Mouse (Mus musculus) forebrain, embryonic 13.5 days (tissue): ENCODE results near the gene Cwc22. TPM values are rescaled to one million over a fixed set of nuclear protein-coding genes. Genes with fewer than 3 reads are reported as not detected.

ENCODE experiments used
- ATAC-seq: fragments of 200-750 bp; cut with Nextera tagmentation; 2 replicates; pipeline ENCODE4 v1.8.0; 2017
- H3K27ac ChIP-seq: fragments of 300-500 bp; sonication (generic); 2 replicates; pipeline ENCODE4 v1.5.1; 2015; ENCODE audit warnings: inconsistent platforms, mild to moderate bottlenecking, moderate library complexity
- H3K27me3 ChIP-seq: fragments of 300-500 bp; sonication (generic); 2 replicates; pipeline ENCODE4 v1.6.1; 2015; ENCODE audit warnings: mild to moderate bottlenecking, inconsistent platforms
- H3K36me3 ChIP-seq: fragments of 300-500 bp; sonication (generic); 2 replicates; pipeline ENCODE4 v1.6.1; 2015; ENCODE audit warnings: mild to moderate bottlenecking, inconsistent platforms; ENCODE audit not compliant: poor library complexity, severe bottlenecking
- H3K4me1 ChIP-seq: fragments of 300-500 bp; sonication (generic); 2 replicates; pipeline ENCODE4 v1.6.1; 2015; ENCODE audit warnings: inconsistent platforms
- H3K4me2 ChIP-seq: fragments of 300-500 bp; sonication (generic); 2 replicates; pipeline ENCODE4 v1.6.1; 2015; ENCODE audit warnings: inconsistent platforms, mild to moderate bottlenecking, moderate library complexity
- H3K4me3 ChIP-seq: fragments of 300-500 bp; sonication (generic); 2 replicates; pipeline ENCODE4 v1.5.1; 2015; ENCODE audit warnings: mild to moderate bottlenecking, inconsistent platforms
- H3K9ac ChIP-seq: fragments of 300-500 bp; sonication (generic); 2 replicates; pipeline ENCODE4 v1.6.1; 2015; ENCODE audit warnings: mild to moderate bottlenecking, inconsistent platforms
- H3K9me3 ChIP-seq: fragments of 300-500 bp; sonication (generic); replicated peaks from 2 replicates; pipeline ENCODE4 v1.6.1; 2016; ENCODE audit warnings: inconsistent platforms
- WGBS: fragments of 180-500 bp; shearing (Covaris S2); methylation state at CpG from one replicate; pipeline ENCODE4 v1.1.7; 2015; 5-methylcytosine and 5-hydroxymethylcytosine counted together
- polyA plus RNA-seq: library from polyadenylated mRNA; unstranded; fragments of >200 nt; fragmentation: Nextera tagmentation; extraction: Ambion mirVana; gene quantifications from 2 replicates; pipeline ENCODE4 v1.2.1, GENCODE M21; 2015

Cwc22 gene
- polyA plus RNA-seq, 1 experiment from 2014 or later: 30.2 TPM

DNA sequence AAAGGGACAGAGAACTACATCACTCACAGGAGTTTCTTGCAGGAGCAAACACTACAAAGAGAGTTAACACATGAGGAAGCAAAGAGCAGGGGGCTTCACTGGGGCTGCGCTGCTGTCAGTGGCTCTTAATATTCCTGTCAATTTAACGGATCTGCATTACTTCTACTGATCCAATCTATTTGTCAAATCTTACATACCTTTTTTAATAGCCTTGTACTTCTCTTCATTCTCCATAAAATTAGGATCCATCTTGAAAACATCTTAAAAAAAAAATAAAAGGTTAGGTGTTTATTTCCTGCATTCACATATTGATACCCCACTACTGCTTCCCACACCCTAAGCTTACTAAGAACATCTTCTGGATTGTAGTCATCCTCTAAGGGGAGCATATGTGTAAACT is 25.6 kb downstream of the Cwc22 start:
- WGBS: 93% methylated on average over 2 of the region's 2 CpGs
- no peak for ATAC-seq
- H3K4me3 ChIP-seq: no peak overlapping the region
- H3K27me3 ChIP-seq: no peaks in the 10 kb centered on the region
- peaks cover 60% of the 10 kb centered on the region for H3K36me3 ChIP-seq
- no peaks in the 10 kb centered on the region for H3K9me3 ChIP-seq
- H3K4me2 ChIP-seq: no peak overlapping the region
- no peak overlapping the region for H3K27ac ChIP-seq
- H3K9ac ChIP-seq: no peak overlapping the region
- H3K4me1 ChIP-seq: no peaks in the 10 kb centered on the region

DNA sequence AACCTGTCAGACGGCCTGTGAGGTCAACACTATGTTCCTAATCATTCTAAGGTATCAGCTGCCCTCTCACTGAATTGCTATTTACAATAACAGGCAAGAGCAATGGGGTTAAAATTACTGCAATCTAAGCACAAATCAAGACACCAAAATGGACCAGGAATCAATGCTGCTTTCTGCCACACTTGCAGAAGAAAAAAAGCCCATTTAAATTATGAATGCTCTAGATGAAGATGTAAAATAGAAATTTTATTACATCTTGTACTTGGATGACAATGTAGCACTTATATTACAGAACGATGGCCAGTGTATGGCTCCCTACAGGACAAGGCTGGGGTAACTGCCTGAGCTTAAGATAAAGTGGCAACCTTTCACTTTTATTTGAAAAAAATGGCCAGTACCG is 27.7 kb downstream of the Cwc22 start:
- Histone ChIP-seq H3K4me2 (no peak overlapping the region), H3K27ac (no peak overlapping the region), H3K4me3 (no peak overlapping the region), H3K36me3 (peaks cover 66% of the 10 kb centered on the region), H3K9me3 (no peaks in the 10 kb centered on the region), H3K9ac (no peak overlapping the region), H3K4me1 (no peaks in the 10 kb centered on the region), H3K27me3 (no peaks in the 10 kb centered on the region)
- WGBS: 84% methylated on average over 3 of the region's 3 CpGs
- ATAC-seq: no peak

DNA sequence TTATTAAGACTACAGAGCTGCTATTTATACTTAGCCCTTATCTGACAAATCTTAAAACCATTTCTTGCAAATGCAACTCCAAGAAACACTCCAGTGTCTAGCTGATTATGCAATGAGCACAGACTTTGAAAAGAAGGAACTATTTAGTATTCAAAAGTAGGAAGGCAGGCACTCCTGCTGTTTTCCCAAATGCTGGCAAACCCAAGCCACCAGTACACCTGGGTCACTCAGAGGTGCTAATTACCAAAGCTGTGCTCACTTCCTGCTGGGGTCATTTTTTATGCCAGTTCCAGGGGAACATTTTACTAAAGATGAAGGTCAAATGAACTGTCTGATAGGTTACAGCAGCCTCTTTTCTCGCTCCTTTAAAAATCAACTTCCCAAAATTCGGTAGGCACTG is 28.2 kb downstream of the Cwc22 start:
- Histone ChIP-seq H3K27ac (no peak overlapping the region), H3K4me2 (no peak overlapping the region), H3K9ac (no peak overlapping the region), H3K4me1 (no peaks in the 10 kb centered on the region), H3K27me3 (no peaks in the 10 kb centered on the region), H3K36me3 (peaks cover 65% of the 10 kb centered on the region), H3K9me3 (no peaks in the 10 kb centered on the region), H3K4me3 (no peak overlapping the region)
- ATAC-seq: no peak
- 92% methylated on average over 2 of the region's 2 CpGs for WGBS

DNA sequence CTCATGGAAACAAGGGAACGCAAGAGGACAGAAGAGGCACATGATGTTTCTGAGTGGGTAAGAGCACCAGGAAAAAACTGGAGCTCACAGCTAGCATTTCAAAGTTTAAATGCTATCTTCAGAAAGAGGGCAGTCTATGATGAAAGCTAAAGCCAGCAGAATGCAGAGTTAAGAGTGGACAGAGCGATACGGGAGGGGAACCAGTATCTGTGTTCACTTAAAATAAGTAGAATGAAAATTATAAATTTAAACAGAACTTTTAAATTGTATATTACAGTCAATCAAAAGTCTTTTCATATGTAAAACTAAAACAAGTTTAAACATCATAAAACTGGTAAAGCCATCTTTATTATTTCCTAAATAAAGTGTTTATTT is 28.8 kb downstream of the Cwc22 start:
- WGBS: over 99% methylated on average over 3 of the region's 3 CpGs
- Histone ChIP-seq H3K4me2 (no peak overlapping the region), H3K9ac (no peak overlapping the region), H3K9me3 (no peaks in the 10 kb centered on the region), H3K4me3 (no peak overlapping the region), H3K4me1 (no peaks in the 10 kb centered on the region), H3K27ac (no peak overlapping the region), H3K27me3 (no peaks in the 10 kb centered on the region), H3K36me3 (peaks cover 69% of the 10 kb centered on the region)
- ATAC-seq: no peak

DNA sequence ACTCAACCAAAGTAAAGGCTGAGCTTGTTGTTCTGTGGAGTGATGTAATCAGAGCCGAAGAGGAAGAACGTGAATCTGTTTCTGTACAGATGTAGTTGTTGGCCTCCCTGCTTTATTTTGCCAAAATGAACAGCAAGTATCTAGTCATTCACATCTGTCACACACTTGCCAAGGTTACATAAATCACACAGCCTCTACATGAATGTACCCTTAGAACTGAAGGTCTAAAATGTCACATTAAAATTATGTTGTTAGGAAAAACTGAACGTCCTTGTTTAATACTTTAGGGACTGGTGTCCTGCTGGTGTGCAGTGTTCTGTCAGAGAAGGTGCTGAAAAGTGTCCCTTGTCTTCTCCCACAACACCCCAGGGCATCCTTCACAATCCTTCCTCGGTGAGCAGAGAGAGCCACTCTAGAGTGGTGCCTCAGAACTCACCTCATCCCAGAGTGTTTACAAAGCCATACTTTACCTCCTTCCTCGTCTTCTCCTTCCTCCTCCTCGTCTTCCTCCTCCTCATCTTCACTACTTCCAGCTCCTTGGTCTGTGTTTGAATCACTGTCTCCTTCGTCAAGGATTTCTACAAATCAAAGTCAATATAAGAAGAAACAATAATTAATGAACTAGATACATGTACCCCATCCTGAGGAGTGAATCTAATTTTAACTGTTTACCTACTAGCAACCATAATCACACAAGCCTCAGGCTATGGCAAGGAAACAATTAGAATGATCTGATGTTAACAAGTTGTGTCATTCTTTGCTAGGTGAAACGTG is 29.4 kb downstream of the Cwc22 start:
- 93% methylated on average over 8 of the region's 8 CpGs for WGBS
- H3K9ac ChIP-seq: no peak overlapping the region
- ATAC-seq: no peak
- H3K4me3 ChIP-seq: no peak overlapping the region
- no peak overlapping the region for H3K4me2 ChIP-seq
- peaks cover 70% of the 10 kb centered on the region for H3K36me3 ChIP-seq
- no peaks in the 10 kb centered on the region for H3K4me1 ChIP-seq
- no peaks in the 10 kb centered on the region for H3K27me3 ChIP-seq
- H3K9me3 ChIP-seq: no peaks in the 10 kb centered on the region
- H3K27ac ChIP-seq: no peak overlapping the region

DNA sequence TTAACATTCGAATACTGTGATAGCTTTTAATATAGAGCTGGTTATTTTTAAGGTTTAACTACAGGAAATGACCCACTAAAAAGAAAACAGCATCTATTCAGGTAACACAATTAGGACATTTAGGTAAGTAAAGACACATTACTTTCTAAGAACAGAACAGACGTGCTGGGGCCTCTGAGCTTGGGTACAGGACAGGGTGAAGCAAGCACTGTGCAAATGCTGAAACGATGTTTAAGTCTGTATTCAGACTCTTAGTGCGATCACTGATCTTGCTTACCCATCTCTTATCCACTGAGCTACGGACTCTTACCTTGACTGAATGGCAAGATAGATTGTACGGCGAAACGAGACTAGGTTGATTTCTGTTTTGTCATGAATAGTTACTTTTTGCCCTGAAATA is 31.0 kb downstream of the Cwc22 start:
- 96% methylated on average over 8 of the region's 8 CpGs for WGBS
- no peak overlapping the region for H3K4me3 ChIP-seq
- H3K9me3 ChIP-seq: no peaks in the 10 kb centered on the region
- no peak for ATAC-seq
- H3K27me3 ChIP-seq: no peaks in the 10 kb centered on the region
- H3K27ac ChIP-seq: no peak overlapping the region
- peaks cover 68% of the 10 kb centered on the region for H3K36me3 ChIP-seq
- H3K9ac ChIP-seq: no peak overlapping the region
- H3K4me2 ChIP-seq: no peak overlapping the region
- no peaks in the 10 kb centered on the region for H3K4me1 ChIP-seq

DNA sequence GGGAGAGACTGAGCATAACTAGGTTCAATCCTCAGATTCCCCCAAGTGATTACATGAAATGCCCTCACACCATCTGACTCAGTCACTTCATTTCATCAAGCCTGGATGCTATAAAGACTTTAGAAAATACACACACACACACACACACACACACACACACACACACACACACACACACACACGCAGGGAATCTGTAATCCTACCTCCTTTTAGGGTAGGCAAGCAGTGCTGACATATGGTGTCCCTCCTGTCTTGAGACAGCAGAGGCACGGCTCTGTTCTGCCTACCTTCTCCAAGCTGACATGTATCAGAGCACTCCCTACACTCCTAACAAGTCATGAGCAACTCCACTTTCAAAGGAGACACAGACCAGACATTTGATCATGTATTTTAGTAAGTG is 32.5 kb downstream of the Cwc22 start:
- Histone ChIP-seq H3K4me3 (no peak overlapping the region), H3K27me3 (no peaks in the 10 kb centered on the region), H3K9me3 (no peaks in the 10 kb centered on the region), H3K27ac (no peak overlapping the region), H3K4me1 (no peaks in the 10 kb centered on the region), H3K4me2 (no peak overlapping the region), H3K36me3 (peaks cover 65% of the 10 kb centered on the region), H3K9ac (no peak overlapping the region)
- 90% methylated on average over 2 of the region's 2 CpGs for WGBS
- no peak for ATAC-seq

DNA sequence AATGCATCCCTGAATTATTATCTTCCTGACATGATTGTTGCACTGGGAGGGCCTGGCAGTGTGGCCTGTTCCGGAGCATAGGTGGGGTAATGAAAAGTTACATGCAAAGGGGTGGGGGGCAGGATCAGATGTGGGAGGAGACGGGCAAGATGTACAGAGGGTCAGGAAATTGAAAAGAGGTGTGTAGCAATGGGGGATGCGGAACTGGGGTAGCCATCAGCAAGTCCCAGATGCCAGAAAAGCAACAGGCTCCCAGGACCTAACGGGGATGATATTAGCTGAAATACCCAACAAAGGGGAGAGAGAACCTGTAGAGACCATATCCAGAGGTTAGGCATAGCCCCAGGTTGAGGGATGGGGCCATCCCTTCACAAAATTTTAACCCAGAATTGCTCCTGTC is 34.0 kb downstream of the Cwc22 start:
- no peak overlapping the region for H3K9ac ChIP-seq
- H3K27me3 ChIP-seq: no peaks in the 10 kb centered on the region
- ATAC-seq: no peak
- no peak overlapping the region for H3K27ac ChIP-seq
- H3K36me3 ChIP-seq: peaks cover 56% of the 10 kb centered on the region
- H3K4me1 ChIP-seq: no peaks in the 10 kb centered on the region
- no peak overlapping the region for H3K4me3 ChIP-seq
- 88% methylated on average over 4 of the region's 4 CpGs for WGBS
- H3K4me2 ChIP-seq: no peak overlapping the region
- no peaks in the 10 kb centered on the region for H3K9me3 ChIP-seq

DNA sequence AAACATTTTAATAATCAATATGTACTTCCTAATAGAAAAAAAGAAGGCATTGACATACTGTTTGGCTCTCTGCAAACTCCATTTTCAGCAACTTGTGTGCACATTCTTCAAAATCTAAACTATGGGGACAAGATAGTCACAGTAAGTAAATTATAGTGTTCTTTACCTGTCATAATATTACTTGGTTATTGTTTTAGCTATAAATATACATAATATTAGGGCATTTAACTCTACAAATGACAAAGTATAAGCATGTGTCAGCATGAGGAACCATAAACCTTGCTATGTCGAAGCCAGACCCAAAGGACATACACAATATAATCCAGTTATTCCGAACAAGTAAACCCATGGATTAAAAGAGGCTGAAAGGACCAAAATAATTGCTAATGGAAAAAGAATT is 34.7 kb downstream of the Cwc22 start:
- Histone ChIP-seq H3K27me3 (no peaks in the 10 kb centered on the region), H3K27ac (no peak overlapping the region), H3K9ac (no peak overlapping the region), H3K4me1 (no peaks in the 10 kb centered on the region), H3K4me2 (no peak overlapping the region), H3K4me3 (no peak overlapping the region), H3K36me3 (peaks cover 54% of the 10 kb centered on the region), H3K9me3 (no peaks in the 10 kb centered on the region)
- WGBS: 87% methylated on average over 2 of the region's 2 CpGs
- no peak for ATAC-seq

DNA sequence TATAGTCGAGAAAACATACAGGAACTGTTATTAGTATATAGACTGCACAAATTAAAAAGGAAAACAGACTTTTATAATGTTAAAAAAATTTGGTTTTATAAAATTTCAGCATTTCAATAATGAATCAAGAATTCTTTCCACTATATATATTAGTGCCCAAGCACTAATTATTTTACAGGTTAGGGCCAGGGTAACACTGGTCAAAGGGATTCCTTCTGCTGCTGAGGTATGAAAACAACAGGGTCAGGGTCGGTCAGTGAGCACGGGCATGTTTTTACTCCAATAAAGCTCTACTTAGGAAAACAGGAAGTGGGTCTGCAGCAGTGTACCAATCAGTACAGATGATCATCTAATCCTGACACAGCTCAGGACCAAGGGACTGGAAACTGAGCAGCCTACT is 36.0 kb downstream of the Cwc22 start:
- H3K9me3 ChIP-seq: no peaks in the 10 kb centered on the region
- H3K9ac ChIP-seq: no peak overlapping the region
- H3K36me3 ChIP-seq: peaks cover 60% of the 10 kb centered on the region
- H3K4me3 ChIP-seq: no peak overlapping the region
- 87% methylated on average over 3 of the region's 3 CpGs for WGBS
- no peaks in the 10 kb centered on the region for H3K4me1 ChIP-seq
- H3K27me3 ChIP-seq: no peaks in the 10 kb centered on the region
- no peak overlapping the region for H3K27ac ChIP-seq
- no peak overlapping the region for H3K4me2 ChIP-seq
- ATAC-seq: no peak

DNA sequence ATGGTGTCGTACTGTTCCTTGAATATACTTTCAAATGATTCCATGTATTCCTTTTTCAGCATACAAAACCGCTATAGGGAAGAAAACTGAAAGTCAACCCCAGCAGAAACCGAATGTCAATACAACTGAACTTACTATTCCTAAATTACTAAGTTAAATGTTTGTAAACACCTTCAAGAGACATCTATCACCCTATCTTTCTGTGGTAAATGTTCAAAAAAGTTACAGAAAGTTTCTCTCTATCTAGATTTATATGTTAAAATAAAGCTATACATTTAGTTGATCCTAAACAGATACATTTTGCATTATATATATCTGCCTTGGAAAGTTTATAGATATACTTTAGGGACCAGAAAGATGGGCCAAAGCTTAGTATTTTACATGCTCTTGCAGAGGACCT is 39.0 kb downstream of the Cwc22 start:
- H3K4me2 ChIP-seq: no peak overlapping the region
- WGBS: 94% methylated on average over 3 of the region's 3 CpGs
- H3K9me3 ChIP-seq: no peaks in the 10 kb centered on the region
- no peaks in the 10 kb centered on the region for H3K4me1 ChIP-seq
- no peak overlapping the region for H3K27ac ChIP-seq
- no peak overlapping the region for H3K9ac ChIP-seq
- no peak for ATAC-seq
- no peak overlapping the region for H3K4me3 ChIP-seq
- H3K27me3 ChIP-seq: no peaks in the 10 kb centered on the region
- peaks cover 61% of the 10 kb centered on the region for H3K36me3 ChIP-seq

DNA sequence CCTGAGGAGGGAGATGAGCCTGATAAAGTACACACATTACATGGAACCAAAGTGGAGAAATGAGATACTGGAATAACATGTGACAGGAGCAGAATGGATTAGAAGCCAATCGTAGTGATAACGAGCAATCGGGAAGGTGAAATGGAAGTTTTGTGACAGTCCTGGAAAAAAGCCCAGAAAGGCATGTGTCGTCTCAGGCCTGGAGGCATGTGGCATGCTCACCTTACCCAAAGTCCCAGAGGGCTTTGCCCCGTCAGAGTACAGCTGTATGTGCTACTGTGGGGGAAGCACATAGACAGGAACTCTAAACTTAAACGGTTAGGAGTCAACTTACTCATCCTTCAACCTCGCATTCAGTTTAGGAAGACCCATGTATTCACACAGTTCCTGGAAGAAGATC is 41.2 kb downstream of the Cwc22 start:
- ATAC-seq: no peak
- Histone ChIP-seq H3K4me2 (no peak overlapping the region), H3K36me3 (peaks cover 54% of the 10 kb centered on the region), H3K4me1 (no peaks in the 10 kb centered on the region), H3K9me3 (no peaks in the 10 kb centered on the region), H3K4me3 (no peak overlapping the region), H3K27me3 (no peaks in the 10 kb centered on the region), H3K9ac (no peak overlapping the region), H3K27ac (no peak overlapping the region)
- WGBS: 86% methylated on average over 7 of the region's 7 CpGs

DNA sequence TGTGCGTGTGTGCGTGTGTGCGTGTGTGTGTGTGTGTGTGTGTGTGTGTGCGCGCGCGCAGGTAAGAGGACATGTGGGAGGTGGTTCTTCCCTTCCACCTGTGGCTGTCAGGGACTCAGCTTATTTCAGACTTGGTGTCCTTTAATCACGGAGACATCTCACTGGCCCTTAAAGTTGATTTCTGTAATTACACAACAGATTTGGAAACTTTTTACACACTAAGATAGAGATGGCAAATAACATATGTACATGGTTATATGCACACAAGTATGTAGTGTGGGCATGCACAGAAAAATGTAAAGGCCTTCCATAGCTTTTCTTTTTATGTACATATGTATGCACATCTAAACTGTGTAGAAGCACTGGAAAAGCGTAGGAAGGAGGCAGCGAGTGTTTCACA is 41.7 kb downstream of the Cwc22 start:
- Histone ChIP-seq H3K27ac (no peak overlapping the region), H3K4me3 (no peak overlapping the region), H3K9ac (no peak overlapping the region), H3K4me1 (no peaks in the 10 kb centered on the region), H3K9me3 (no peaks in the 10 kb centered on the region), H3K36me3 (peaks cover 60% of the 10 kb centered on the region), H3K4me2 (no peak overlapping the region), H3K27me3 (no peaks in the 10 kb centered on the region)
- 95% methylated on average over 10 of the region's 10 CpGs for WGBS
- no peak for ATAC-seq
